Mouse (Mus musculus): Measurements from ENCODE around the gene Dnah3. TPM values are rescaled to one million over a fixed set of nuclear protein-coding genes. Genes with fewer than 3 reads are reported as not detected.

The Dnah3 gene
- under 1 TPM; 0.05 to 0.13 TPM for total RNA-seq (2021)
- long read RNA-seq, experiment 1: 0 reads
- long read RNA-seq, experiment 2: 0 reads

DNA sequence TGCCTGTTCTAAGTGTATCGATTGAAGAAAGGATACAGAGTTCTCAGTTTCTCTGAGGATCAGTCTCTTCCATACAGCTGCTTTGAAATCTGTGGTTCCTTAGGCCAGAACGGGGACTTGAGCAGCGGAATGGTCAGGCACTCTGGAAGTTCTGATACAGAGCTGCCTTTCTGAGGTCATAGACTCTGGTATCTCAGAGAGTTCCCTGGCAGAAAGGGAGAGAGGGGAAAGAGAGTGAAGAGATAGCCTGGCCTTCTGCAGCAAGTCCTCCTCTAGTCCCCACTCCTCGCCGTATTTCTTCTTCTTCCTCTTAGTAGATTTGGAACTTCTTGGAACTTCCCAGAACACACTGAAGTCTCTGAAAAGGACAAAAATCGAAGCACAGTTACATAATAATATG is at the start of gene Dnah3:
Gene Dnah3 (minus strand): TSS at position 101 of the 400 bp plus-strand sequence.
- no peak for DNase-seq

GRCm38 (mm10) chr7:120142743-120143142 is 47.7 kb upstream of the Dnah3 start:
- DNase-seq: no peak

GRCm38 (mm10) chr7:120128951-120129350 is 33.9 kb upstream of the Dnah3 start:
- no peak for DNase-seq

GRCm38 (mm10) chr7:120127686-120128059 is 32.6 kb upstream of the Dnah3 start:
- no peak for DNase-seq

DNA sequence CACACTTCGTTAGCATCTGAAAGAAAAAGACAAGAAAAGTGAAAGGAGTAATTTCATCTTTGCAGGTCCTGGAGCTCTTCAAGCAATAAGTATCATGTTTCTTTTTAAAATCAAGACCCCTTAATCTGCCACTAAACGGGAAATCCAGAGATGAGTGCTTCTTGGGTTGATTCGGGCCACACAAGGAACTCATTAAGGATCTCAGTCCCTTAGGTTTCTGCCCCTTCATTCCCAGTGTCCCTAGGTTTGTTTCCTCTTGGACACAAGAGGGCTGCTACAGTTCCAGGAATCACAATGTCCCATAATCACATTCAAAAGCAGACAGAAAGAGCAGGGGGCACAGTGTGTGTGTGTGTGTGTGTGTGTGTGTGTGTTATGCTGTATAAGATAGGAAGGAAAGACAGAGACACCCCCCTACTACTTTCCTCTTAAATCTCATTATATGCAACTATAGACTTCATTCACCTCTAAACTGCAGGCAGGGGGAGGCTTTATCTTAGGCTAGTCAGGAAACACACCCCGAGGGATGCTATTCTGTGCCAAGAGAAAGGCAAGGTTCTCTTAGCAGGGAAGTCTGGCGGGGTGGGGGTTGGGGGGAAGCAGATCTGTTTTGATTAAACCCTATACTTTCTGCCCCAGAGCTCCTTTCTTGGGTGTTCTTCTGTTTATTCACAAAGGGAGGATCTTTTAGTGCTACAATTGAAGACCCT is 32.1 kb upstream of the Dnah3 start:
- DNase-seq: no peak

DNA sequence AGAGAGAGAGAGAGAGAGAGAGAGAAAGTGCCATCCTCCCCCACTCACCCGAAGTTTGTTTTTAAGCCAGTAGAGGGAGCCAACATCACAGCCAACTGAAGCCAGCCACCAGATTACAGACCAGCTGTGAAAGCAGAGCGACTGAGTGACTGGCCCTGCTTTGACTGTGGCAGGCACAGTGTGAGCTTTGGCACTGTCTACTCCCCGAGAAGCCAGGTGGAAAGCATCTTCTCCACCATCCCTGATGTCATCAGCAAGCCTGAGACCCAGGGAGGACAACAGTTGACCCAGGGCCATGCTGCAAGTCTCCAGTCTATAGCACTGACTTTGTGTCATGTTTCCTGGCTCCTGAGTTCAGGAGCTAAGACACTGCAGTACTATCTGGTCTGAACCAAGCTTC is 29.8 kb upstream of the Dnah3 start:
- DNase-seq: peak; percentile 46

- peak; percentile 65 for DNase-seq
These were observed 28.7 kb upstream of the Dnah3 start for GRCm38 (mm10) chr7:120123776-120124175.

GRCm38 (mm10) chr7:120117529-120117928 is 22.4 kb upstream of the Dnah3 start:
- DNase-seq: no peak

- DNase-seq: no peak
These were observed 21.9 kb upstream of the Dnah3 start for GRCm38 (mm10) chr7:120116976-120117375.

GRCm38 (mm10) chr7:120109676-120110075 is 14.6 kb upstream of the Dnah3 start:
- no peak for DNase-seq

DNA sequence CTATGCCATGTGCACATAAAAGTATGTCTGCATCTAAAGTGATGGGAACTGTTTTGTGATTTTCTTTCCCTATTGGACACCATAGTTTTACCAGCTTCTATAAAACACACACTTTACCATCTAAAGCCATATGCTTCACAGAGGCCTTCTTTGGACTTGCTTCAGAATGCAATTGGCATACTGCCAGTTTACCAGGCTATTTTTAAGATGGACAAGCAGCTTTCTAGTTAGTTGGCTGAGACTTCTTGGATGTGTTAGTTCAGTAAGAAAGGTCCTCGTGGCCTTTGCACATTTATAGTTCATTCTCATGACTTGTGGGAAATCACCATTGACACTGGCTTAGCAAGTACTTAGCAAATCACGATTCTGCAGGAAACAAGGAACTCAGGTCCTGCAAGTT is 11.3 kb upstream of the Dnah3 start:
- DNase-seq: no peak

DNA sequence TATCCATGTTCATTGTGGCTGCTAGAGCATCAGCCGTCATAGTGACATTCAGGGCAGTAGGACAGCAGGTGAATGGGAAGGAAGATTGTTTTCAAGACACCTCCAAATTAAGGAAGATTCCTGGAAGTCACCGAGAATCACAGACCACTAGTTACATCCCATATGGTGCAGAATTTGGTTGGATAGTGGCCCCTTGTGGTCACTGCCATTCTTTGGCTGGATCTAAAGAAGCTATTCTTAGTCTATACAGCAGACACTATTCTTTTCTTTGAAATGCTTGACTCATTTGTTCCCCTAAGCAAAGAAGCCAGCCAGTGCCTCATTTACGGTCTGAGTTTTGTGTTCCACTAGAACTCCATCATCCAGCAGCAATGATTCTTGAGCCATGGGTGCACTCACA is 9.9 kb upstream of the Dnah3 start:
- DNase-seq: no peak

DNA sequence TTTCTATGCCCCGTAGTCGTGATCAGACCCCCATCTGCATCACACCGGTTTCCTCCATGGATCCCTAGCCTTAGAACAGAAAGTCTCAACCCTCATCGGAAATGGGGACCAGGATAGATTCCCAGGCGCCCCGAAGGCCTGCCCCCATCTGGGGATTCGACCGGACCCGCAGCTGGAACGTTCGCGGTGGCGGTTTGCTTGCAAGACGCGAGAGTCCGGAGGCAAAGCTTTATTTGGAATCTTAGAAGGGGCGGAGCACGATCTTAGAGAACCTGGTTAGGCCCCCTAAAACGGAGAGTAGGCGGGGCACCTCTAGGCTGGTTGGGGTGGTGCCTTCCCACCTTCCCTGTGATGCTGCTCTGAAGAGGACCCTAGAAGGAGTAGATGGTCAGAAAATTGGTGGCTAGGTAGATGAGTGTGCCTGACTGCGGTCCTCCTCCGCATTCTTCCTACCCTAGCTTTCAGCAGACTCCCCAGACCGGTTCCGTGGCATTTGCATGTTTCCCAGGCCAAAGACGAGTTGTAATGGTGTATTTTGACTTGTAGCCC is 8.0 kb upstream of the Dnah3 start:
- peak; percentile 10 for DNase-seq

- peak; percentile 94 for DNase-seq
These were observed 7.3 kb upstream of the Dnah3 start, which contains the start of gene Tmem159 for GRCm38 (mm10) chr7:120102164-120102972. Tmem159 (plus strand) TSS chr7:120102353.

GRCm38 (mm10) chr7:120098403-120098802 is 3.3 kb upstream of the Dnah3 start:
- DNase-seq: peak; percentile 21

DNA sequence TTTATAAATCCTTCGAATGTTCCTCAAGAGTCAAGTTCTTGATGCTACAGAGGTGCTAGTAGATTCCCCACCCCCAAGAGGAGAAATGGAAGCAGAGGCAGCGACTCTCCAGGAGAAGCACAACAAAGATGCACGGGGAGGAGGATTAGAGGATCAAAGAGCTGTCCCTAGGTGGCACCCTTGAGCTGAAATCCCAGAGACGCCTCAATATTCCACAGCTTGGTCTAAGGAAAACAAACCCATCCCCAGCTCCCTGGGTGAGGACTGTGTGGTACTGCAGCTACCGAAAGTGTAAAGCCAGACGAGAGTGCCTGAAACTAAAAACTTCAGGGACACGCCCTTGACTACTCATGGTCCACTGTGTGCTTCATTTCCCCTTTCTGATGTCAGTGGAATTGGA is 2.8 kb upstream of the Dnah3 start:
- peak; percentile 17 for DNase-seq

DNA sequence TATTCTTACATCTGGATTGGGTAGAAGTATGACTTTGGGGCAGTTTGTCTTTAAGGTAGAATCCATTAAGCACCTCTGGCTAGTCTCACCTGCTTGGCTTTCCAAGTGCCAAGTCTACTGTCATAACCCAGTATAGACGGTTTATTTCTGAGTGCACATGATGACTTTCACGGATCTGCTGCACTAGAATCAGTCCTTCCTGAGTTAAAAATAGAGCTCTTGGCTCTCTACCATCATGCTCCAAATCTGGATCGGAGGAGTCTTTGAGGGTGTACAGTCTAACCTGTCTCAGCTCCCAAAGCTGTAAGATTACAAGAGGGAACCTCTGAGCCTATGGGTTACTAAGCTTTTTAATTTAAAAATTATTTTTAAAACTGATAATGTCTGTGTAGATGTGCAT is 864 bp downstream of the Dnah3 start:
- no peak for DNase-seq

DNA sequence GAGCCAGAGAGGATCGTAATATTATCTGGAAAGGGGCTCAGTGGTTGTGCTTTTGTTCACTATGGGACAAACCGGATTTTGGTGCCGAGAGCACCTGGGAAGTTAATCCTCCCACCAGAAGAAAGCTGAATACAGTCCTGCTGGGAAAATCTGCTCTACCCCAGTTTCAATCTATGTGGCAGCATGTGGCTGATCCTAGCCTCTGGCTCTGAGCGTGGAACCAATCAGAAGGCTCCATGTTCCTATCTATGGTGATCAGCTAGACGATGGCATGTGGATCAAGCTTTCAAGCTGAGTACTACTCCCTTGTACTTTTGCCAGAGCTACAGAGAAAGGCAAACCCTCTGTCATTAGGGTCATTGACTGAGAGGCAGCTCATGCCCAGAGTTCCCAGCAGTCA is 2.0 kb downstream of the Dnah3 start:
- no peak for DNase-seq

DNA sequence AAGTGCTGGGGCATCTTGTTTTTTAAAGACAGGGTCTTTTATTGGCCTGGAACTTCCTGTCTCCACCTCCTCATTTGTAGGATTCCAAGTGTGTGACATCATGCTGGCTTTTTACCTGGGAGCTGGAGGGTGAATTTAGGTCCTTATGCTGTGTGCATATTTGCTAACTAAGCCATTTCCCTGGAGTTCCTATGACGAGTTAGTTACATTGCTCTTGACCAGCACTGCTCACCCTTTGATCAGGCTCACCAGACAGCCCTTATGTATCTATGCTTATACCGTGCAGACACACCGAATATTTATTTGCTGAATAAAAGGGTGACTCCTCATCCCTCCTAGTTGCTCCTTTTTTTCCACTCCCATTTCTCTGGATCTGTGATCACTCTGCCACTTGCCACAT is 14.9 kb downstream of the Dnah3 start:
- DNase-seq: no peak

DNA sequence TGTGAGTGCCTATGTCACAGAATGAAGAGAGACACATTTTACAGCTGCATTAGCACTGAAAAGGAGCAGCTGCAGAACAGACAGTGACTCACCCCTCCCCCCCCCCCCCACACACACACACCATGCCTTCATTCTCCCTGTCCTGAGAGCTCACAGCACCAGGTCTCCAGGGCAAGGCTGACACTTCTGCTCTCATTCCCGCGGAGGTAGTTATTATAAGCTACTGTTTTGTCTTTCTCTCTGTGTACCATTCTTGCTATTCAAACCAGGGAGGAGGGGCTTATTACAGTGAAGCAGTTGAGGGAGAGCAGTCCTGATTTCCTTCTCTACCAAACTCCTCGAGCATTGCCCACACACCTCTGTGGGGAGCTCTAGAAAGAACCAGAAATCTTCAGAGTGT is 25.9 kb downstream of the Dnah3 start:
- DNase-seq: no peak

GRCm38 (mm10) chr7:120068114-120068513 is 27.0 kb downstream of the Dnah3 start:
- no peak for DNase-seq

GRCm38 (mm10) chr7:120064045-120064444 is 31.0 kb downstream of the Dnah3 start:
- DNase-seq: no peak

GRCm38 (mm10) chr7:120055479-120055878 is 39.6 kb downstream of the Dnah3 start:
- DNase-seq: no peak
